Mouse (Mus musculus) lung, embryonic 15.5 days (tissue): ENCODE results near the gene Lin52. TPM values are rescaled to one million over a fixed set of nuclear protein-coding genes. Genes with fewer than 3 reads are reported as not detected.

Experiments
- ATAC-seq: fragments of 200-750 bp; cut with Nextera tagmentation; 2 replicates; pipeline ENCODE4 v1.8.0; 2017; ENCODE audit warnings: moderate number of reproducible peaks, borderline replicate concordance; ENCODE audit not compliant: low FRiP score, low TSS enrichment; ENCODE audit errors: extremely low read depth
- H3K27ac ChIP-seq: fragments of 300-500 bp; sonication (generic); 2 replicates; pipeline ENCODE4 v1.5.1; 2015; ENCODE audit warnings: moderate library complexity, mild to moderate bottlenecking, inconsistent platforms
- H3K27me3 ChIP-seq: fragments of 300-500 bp; sonication (generic); 2 replicates; pipeline ENCODE4 v1.6.1; 2015; ENCODE audit warnings: inconsistent platforms
- H3K36me3 ChIP-seq: fragments of 300-500 bp; sonication (generic); 2 replicates; pipeline ENCODE4 v1.6.1; 2015; ENCODE audit warnings: inconsistent platforms
- H3K4me1 ChIP-seq: fragments of 300-500 bp; sonication (generic); 2 replicates; pipeline ENCODE4 v1.6.1; 2015; ENCODE audit warnings: inconsistent platforms
- H3K4me2 ChIP-seq: fragments of 300-500 bp; sonication (generic); 2 replicates; pipeline ENCODE4 v1.6.1; 2015; ENCODE audit warnings: inconsistent platforms, mild to moderate bottlenecking, moderate library complexity
- H3K4me3 ChIP-seq: fragments of 300-500 bp; sonication (generic); 2 replicates; pipeline ENCODE4 v1.5.1; 2015; ENCODE audit warnings: mild to moderate bottlenecking, inconsistent platforms
- H3K9ac ChIP-seq: fragments of 300-500 bp; sonication (generic); 2 replicates; pipeline ENCODE4 v1.6.1; 2015; ENCODE audit warnings: inconsistent platforms
- H3K9me3 ChIP-seq: fragments of 300-500 bp; sonication (generic); 2 replicates; pipeline ENCODE4 v1.6.1; 2016; ENCODE audit warnings: inconsistent platforms
- WGBS: fragments of 180-500 bp; shearing (Covaris S2); methylation state at CpG from one replicate; pipeline ENCODE4 v1.1.7; 2015; 5-methylcytosine and 5-hydroxymethylcytosine counted together
- polyA plus RNA-seq: library from polyadenylated mRNA; unstranded; fragments of >200 nt; fragmentation: Nextera tagmentation; extraction: Ambion mirVana; gene quantifications from 2 replicates; pipeline ENCODE4 v1.2.1, GENCODE M21; 2015

Gene Lin52
- polyA plus RNA-seq, 1 experiment from 2014 or later = 22.2 TPM

DNA sequence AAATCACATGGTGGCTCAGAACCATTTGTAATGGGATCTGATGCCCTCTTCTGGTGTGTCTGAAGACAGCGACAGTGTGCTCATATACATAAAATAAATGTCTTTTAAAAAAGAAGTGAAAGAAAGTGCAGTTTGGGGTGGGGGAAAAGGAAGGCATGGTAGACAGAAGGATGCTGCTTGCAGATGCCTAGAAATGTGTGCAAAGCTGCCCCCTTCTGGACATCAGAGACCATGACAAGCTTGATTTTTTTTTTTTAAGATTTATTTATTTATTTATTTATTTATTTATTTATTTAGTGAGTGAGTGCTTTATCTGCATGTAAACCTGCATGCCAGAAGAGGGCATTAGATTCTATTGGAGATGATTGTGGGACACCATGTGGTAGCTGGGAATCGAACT lies 130.1 kb downstream of the Lin52 start:
- Histone ChIP-seq H3K27me3 (no peaks in the 10 kb centered on the region), H3K36me3 (no peaks in the 10 kb centered on the region), H3K9me3 (no peaks in the 10 kb centered on the region), H3K4me1 (no peaks in the 10 kb centered on the region), H3K27ac (no peak overlapping the region), H3K4me2 (no peak overlapping the region), H3K4me3 (no peak overlapping the region), H3K9ac (no peak overlapping the region)
- no peak for ATAC-seq
- 85% methylated on average over 2 of the region's 2 CpGs for WGBS

DNA sequence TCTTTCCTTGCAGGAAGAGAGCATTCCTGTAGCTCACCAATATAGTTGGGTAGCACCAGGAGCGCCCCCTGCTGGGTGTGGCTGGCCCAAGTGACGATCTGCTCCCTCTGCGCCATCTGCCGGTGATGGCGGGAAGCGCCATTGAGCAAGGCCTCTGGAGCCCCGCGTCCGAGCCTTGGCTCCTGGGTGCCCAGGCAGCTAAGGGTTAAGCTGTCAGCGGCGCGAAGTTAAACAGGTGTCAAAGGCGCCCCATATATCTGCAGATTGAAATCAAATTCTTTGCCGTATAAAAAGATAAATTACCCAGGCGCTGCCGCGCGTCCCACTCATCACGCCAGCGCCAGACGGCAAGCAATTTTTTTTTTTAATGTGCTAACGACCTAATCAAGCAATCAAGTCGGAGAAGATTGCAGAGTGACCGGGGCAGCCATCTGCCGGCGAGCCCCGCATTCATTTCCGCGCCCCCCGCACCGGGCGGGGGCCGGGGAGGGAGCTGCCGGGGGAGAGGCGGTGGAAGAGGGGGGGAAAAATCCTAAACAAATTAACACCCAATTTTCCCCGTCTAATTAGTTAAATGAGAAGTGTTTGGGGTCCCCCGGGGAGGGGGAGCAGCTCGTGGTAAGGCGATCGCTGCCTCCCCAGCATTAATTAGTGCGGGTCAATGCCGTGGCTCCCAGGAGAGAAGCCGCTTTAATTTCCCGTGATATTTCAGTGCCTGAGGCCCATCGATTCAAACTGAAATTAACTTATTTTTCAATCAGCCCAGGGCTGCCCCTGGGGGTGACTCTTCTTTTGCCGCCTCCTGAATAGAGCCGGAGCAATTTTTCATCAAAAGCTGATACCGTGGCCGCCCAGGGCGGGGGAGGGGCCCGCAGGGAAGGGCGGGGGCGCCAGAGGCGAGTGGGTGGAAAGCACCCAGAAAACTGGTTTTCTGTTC lies 138.9 kb downstream of the Lin52 start:
- Histone ChIP-seq H3K4me1 (peaks cover 8% of the 10 kb centered on the region; the same call in 1 of the 2 replicates), H3K4me2 (peak overlapping the region; percentile 100), H3K27ac (no peak overlapping the region), H3K9me3 (no peaks in the 10 kb centered on the region), H3K9ac (peak overlapping the region; percentile 69), H3K27me3 (no peaks in the 10 kb centered on the region), H3K36me3 (no peaks in the 10 kb centered on the region), H3K4me3 (peak overlapping the region; percentile 57)
- under 1% methylated on average over 54 of the region's 54 CpGs for WGBS
- 0 out of 2 replicates have a peak, but pooled peaks have one; percentile 23 for ATAC-seq

Other genes starting within 250 kb of the Lin52 start
- gene Elmsan1, start 232.5 kb upstream of the Lin52 start, polyA plus RNA-seq = 11.7 and 12.5 TPM in 2 replicates
- gene Ptgr2, start 166.2 kb upstream of the Lin52 start, polyA plus RNA-seq = 21.8 and 25.9 TPM in 2 replicates
- 81.4 and 86.9 TPM in 2 replicates for gene Zfp410, start 134.6 kb upstream of the Lin52 start, polyA plus RNA-seq
- gene Coq6, start 89.8 kb upstream of the Lin52 start, polyA plus RNA-seq = 49.4 and 50.0 TPM in 2 replicates
- gene Fam161b, start 89.6 kb upstream of the Lin52 start, polyA plus RNA-seq = 3.8 TPM in 2 replicates
- 18.3 and 19.0 TPM in 2 replicates for gene Entpd5, start 42.4 kb upstream of the Lin52 start, polyA plus RNA-seq
- 1.6 and 2.4 TPM in 2 replicates for gene Bbof1, start 42.4 kb upstream of the Lin52 start, polyA plus RNA-seq
- gene Rnf113a2, start 34.2 kb upstream of the Lin52 start, polyA plus RNA-seq = 24.2 and 24.6 TPM in 2 replicates
- gene Aldh6a1, start 418 bp upstream of the Lin52 start, polyA plus RNA-seq = 39.1 and 40.5 TPM in 2 replicates
- gene Vsx2, start 118.3 kb downstream of the Lin52 start, polyA plus RNA-seq = not detected in 2 replicates
- gene Abcd4, start 166.0 kb downstream of the Lin52 start, polyA plus RNA-seq = 11.9 and 14.5 TPM in 2 replicates
- 0.06 TPM in 1 of 2 replicates, not detected in the other for gene Vrtn, start 189.6 kb downstream of the Lin52 start, polyA plus RNA-seq
- gene Syndig1l, start 247.4 kb downstream of the Lin52 start, polyA plus RNA-seq = 0.09 TPM in 1 of 2 replicates, not detected in the other